ENCODE assay signal across 18 mouse cellular contexts in genomic region chr13:64178746-64179652, GRCm38 (mm10). TPM values are rescaled to one million over a fixed set of nuclear protein-coding genes. Genes with fewer than 3 reads are reported as not detected.
DNase-seq lines count a peak whose midpoint lies in the region; ATAC-seq and TF ChIP-seq lines count a peak whose summit lies in the region.
"Had no signal": no experiment of that assay in that cellular context is flagged by ENCODE, and none has a peak within 500 bp of the region (broad histone marks: within the 10 kb centered on the region; RNA-seq: fewer than 3 reads in every experiment).

No protein-coding gene starts in this region.

- no peaks in the 10 kb centered on the region for H3K27me3 ChIP-seq in forebrain, embryonic 15.5 days
- no peaks in the 10 kb centered on the region for H3K27me3 ChIP-seq in forebrain, embryonic 11.5 days (ENCODE audit: control insufficient read depth, insufficient read depth, low read length)
- H3K27me3 ChIP-seq in kidney, embryonic 15.5 days, result no peaks in the 10 kb centered on the region
- H3K27me3 ChIP-seq in kidney, embryonic 14.5 days (ENCODE audit: control insufficient read depth, insufficient read depth, low read length), result no peaks in the 10 kb centered on the region
- H3K27me3 ChIP-seq in liver, postnatal 0 days (ENCODE audit: insufficient read depth, low read length), result no peaks in the 10 kb centered on the region
- H3K27me3 ChIP-seq: embryonic facial prominence, embryonic 13.5 days had no signal

- no peak overlapping the region for H3K4me3 ChIP-seq in forebrain, embryonic 15.5 days
- H3K4me3 ChIP-seq in forebrain, embryonic 11.5 days (ENCODE audit: low read depth, low read length), result no peak overlapping the region
- H3K4me3 ChIP-seq in kidney, embryonic 15.5 days (replicated peaks), result no peak overlapping the region
- H3K4me3 ChIP-seq in kidney, embryonic 14.5 days (ENCODE audit: low read length), result no peak overlapping the region
- no peak overlapping the region for H3K4me3 ChIP-seq in liver, postnatal 0 days (ENCODE audit: low read depth, low read length)
- H3K4me3 ChIP-seq: embryonic facial prominence, embryonic 13.5 days; gastrocnemius, adult 2 months; layer of hippocampus, adult 2 months had no signal

- no peaks in the 10 kb centered on the region for H3K9me3 ChIP-seq in forebrain, embryonic 15.5 days
- no peaks in the 10 kb centered on the region for H3K9me3 ChIP-seq in forebrain, embryonic 11.5 days (ENCODE audit: control insufficient read depth, low read length)
- H3K9me3 ChIP-seq in kidney, embryonic 15.5 days (replicated peaks), result no peaks in the 10 kb centered on the region
- H3K9me3 ChIP-seq in kidney, embryonic 14.5 days (ENCODE audit: control insufficient read depth, low read length), result no peaks in the 10 kb centered on the region
- no peaks in the 10 kb centered on the region for H3K9me3 ChIP-seq in liver, postnatal 0 days (ENCODE audit: low read length)
- H3K9me3 ChIP-seq: embryonic facial prominence, embryonic 13.5 days had no signal

- TF ChIP-seq EP300 in liver, postnatal 0 days (IDR thresholded peaks at IDR 0.05; ENCODE audit: low read depth), result no peak

- WGBS in forebrain, embryonic 15.5 days, result 61% methylated on average over 13 of the region's 13 CpGs
- WGBS in forebrain, embryonic 11.5 days, result 65% methylated on average over 13 of the region's 13 CpGs
- 85% methylated on average over 13 of the region's 13 CpGs for WGBS in kidney, embryonic 15.5 days
- WGBS in kidney, embryonic 14.5 days, result 83% methylated on average over 13 of the region's 13 CpGs
- 66% methylated on average over 13 of the region's 13 CpGs for whole genome bisulfite sequencing in liver, postnatal 0 days (ENCODE audit: insufficient replicate concordance)

- ATAC-seq in forebrain, embryonic 15.5 days (replicated peaks), result 0 out of 2 replicates have a peak, but pooled peaks have one; percentile 35
- ATAC-seq in forebrain, embryonic 11.5 days (replicated peaks; ENCODE audit: low FRiP score), result no peak
- peak; percentile 25; the same call in 1 of the 2 replicates for ATAC-seq in kidney, embryonic 15.5 days (replicated peaks; ENCODE audit: low FRiP score)
- no peak for ATAC-seq in kidney, embryonic 14.5 days (ENCODE audit: low FRiP score, low TSS enrichment)
- ATAC-seq in liver, postnatal 0 days, result peak; percentile 64

- H3K27ac ChIP-seq in forebrain, embryonic 15.5 days (replicated peaks), result no peak overlapping the region
- no peak overlapping the region for H3K27ac ChIP-seq in forebrain, embryonic 11.5 days (ENCODE audit: low read depth, low read length)
- H3K27ac ChIP-seq in kidney, embryonic 15.5 days, result no peak overlapping the region
- H3K27ac ChIP-seq in kidney, embryonic 14.5 days (ENCODE audit: low read depth, low read length), result no peak overlapping the region
- H3K27ac ChIP-seq in liver, postnatal 0 days (ENCODE audit: low read depth), result peak overlapping the region; percentile 81
- H3K27ac ChIP-seq: embryonic facial prominence, embryonic 13.5 days; gastrocnemius, adult 2 months; layer of hippocampus, adult 2 months had no signal

- no peaks in the 10 kb centered on the region for H3K4me1 ChIP-seq in forebrain, embryonic 15.5 days
- no peaks in the 10 kb centered on the region for H3K4me1 ChIP-seq in forebrain, embryonic 11.5 days (replicated peaks; ENCODE audit: control insufficient read depth, insufficient read depth, low read length)
- H3K4me1 ChIP-seq in kidney, embryonic 15.5 days, result no peaks in the 10 kb centered on the region
- H3K4me1 ChIP-seq in kidney, embryonic 14.5 days (ENCODE audit: control insufficient read depth, insufficient read depth, low read length), result no peaks in the 10 kb centered on the region
- no peaks in the 10 kb centered on the region for H3K4me1 ChIP-seq in liver, postnatal 0 days (ENCODE audit: insufficient read depth)
- H3K4me1 ChIP-seq: embryonic facial prominence, embryonic 13.5 days had no signal

- DNase-seq in forebrain, embryonic 11.5 days (ENCODE audit: low spot score), result no peak
- DNase-seq in liver, result peak; percentile 39
- peak; percentile 45 for DNase-seq in liver, postnatal 0 days
- DNase-seq in urinary bladder, postnatal 4 days (ENCODE audit: low spot score in 2 of 2), result no peak
- no peak for DNase-seq in thymus, postnatal 0 days (ENCODE audit: low spot score)
- DNase-seq: adrenal gland, adult 8-10 months; cerebellum, adult 8-10 months; gastrocnemius, adult 2 months; left cerebral cortex, postnatal 4 days; lung, adult 2 months; lung, postnatal 36 days; right cerebral cortex, postnatal 4 days; thymus, postnatal 4 days had no signal

- H3K4me2 ChIP-seq in forebrain, embryonic 15.5 days (replicated peaks), result no peak overlapping the region
- no peak overlapping the region for H3K4me2 ChIP-seq in forebrain, embryonic 11.5 days (ENCODE audit: low read depth, low read length, severe bottlenecking)
- no peak overlapping the region for H3K4me2 ChIP-seq in kidney, embryonic 15.5 days
- H3K4me2 ChIP-seq in kidney, embryonic 14.5 days (replicated peaks; ENCODE audit: low read depth, low read length), result no peak overlapping the region
- H3K4me2 ChIP-seq in liver, postnatal 0 days (ENCODE audit: low read depth, low read length), result no peak overlapping the region
- H3K4me2 ChIP-seq: embryonic facial prominence, embryonic 13.5 days had no signal

- no peak for TF ChIP-seq CTCF in liver, postnatal 0 days (IDR thresholded peaks at IDR 0.05; ENCODE audit: low read depth)

- no peaks in the 10 kb centered on the region for H3K36me3 ChIP-seq in forebrain, embryonic 15.5 days
- H3K36me3 ChIP-seq in forebrain, embryonic 11.5 days (ENCODE audit: control insufficient read depth, insufficient read depth, low read length), result no peaks in the 10 kb centered on the region; the same call in 1 of the 2 replicates
- peaks cover 72% of the 10 kb centered on the region for H3K36me3 ChIP-seq in kidney, embryonic 15.5 days
- H3K36me3 ChIP-seq in kidney, embryonic 14.5 days (ENCODE audit: control insufficient read depth, insufficient read depth, low read length), result peaks cover 18% of the 10 kb centered on the region
- H3K36me3 ChIP-seq in liver, postnatal 0 days (replicated peaks; ENCODE audit: insufficient read depth, low read length), result no peaks in the 10 kb centered on the region

- no peak overlapping the region for H3K9ac ChIP-seq in forebrain, embryonic 15.5 days (replicated peaks)
- H3K9ac ChIP-seq in forebrain, embryonic 11.5 days (ENCODE audit: low read length), result no peak overlapping the region
- H3K9ac ChIP-seq in kidney, embryonic 15.5 days, result no peak overlapping the region
- no peak overlapping the region for H3K9ac ChIP-seq in kidney, embryonic 14.5 days (ENCODE audit: low read depth, low read length)
- no peak overlapping the region for H3K9ac ChIP-seq in liver, postnatal 0 days (replicated peaks)
- H3K9ac ChIP-seq: embryonic facial prominence, embryonic 13.5 days had no signal

RNA-seq across cellular contexts. Expression of gene Habp4, which starts 17.4 kb away (rescaled TPM):
- polyA plus RNA-seq in forebrain, embryonic 15.5 days (2015; fragmentation: Nextera tagmentation; extraction: Ambion mirVana), result 17.1 and 18.2 TPM in 2 replicates
- 20.4 and 22.5 TPM in 2 replicates for polyA plus RNA-seq in forebrain, embryonic 11.5 days (2014; fragmentation: Nextera tagmentation; extraction: Ambion mirVana)
- polyA plus RNA-seq in kidney, embryonic 15.5 days (2015; fragmentation: Nextera tagmentation; extraction: Ambion mirVana), result 26.1 and 27.1 TPM in 2 replicates
- polyA plus RNA-seq in kidney, embryonic 14.5 days (2014; fragmentation: Nextera tagmentation; extraction: Ambion mirVana), result 23.7 and 32.6 TPM in 2 replicates
- polyA plus RNA-seq in liver, postnatal 0 days (2015; fragmentation: Nextera tagmentation; extraction: Ambion mirVana), result 9.0 and 11.9 TPM in 2 replicates
- polyA plus RNA-seq in thymus, postnatal 0 days (2015; fragmentation: Nextera tagmentation; extraction: Ambion mirVana), result 6.5 and 6.9 TPM in 2 replicates

RNA-seq across cellular contexts. Expression of gene Zfp367, which starts 26.0 kb away (rescaled TPM):
- polyA plus RNA-seq in forebrain, embryonic 15.5 days (2015; fragmentation: Nextera tagmentation; extraction: Ambion mirVana), result 12.7 and 14.4 TPM in 2 replicates
- polyA plus RNA-seq in forebrain, embryonic 11.5 days (2014; fragmentation: Nextera tagmentation; extraction: Ambion mirVana), result 27.2 and 29.8 TPM in 2 replicates
- 17.1 and 17.6 TPM in 2 replicates for polyA plus RNA-seq in kidney, embryonic 15.5 days (2015; fragmentation: Nextera tagmentation; extraction: Ambion mirVana)
- 13.6 and 21.4 TPM in 2 replicates for polyA plus RNA-seq in kidney, embryonic 14.5 days (2014; fragmentation: Nextera tagmentation; extraction: Ambion mirVana)
- 9.8 and 11.7 TPM in 2 replicates for polyA plus RNA-seq in liver, postnatal 0 days (2015; fragmentation: Nextera tagmentation; extraction: Ambion mirVana)
- polyA plus RNA-seq in thymus, postnatal 0 days (2015; fragmentation: Nextera tagmentation; extraction: Ambion mirVana), result 22.0 and 24.0 TPM in 2 replicates

RNA-seq across cellular contexts. Expression of gene Slc35d2, which starts 49.8 kb away (rescaled TPM):
- polyA plus RNA-seq in forebrain, embryonic 15.5 days (2015; fragmentation: Nextera tagmentation; extraction: Ambion mirVana), result 0.37 and 1.2 TPM in 2 replicates
- polyA plus RNA-seq in forebrain, embryonic 11.5 days (2014; fragmentation: Nextera tagmentation; extraction: Ambion mirVana), result 2.2 and 3.1 TPM in 2 replicates
- polyA plus RNA-seq in kidney, embryonic 15.5 days (2015; fragmentation: Nextera tagmentation; extraction: Ambion mirVana), result 3.9 and 4.7 TPM in 2 replicates
- polyA plus RNA-seq in kidney, embryonic 14.5 days (2014; fragmentation: Nextera tagmentation; extraction: Ambion mirVana), result 5.5 TPM in 2 replicates
- polyA plus RNA-seq in liver, postnatal 0 days (2015; fragmentation: Nextera tagmentation; extraction: Ambion mirVana), result 11.8 TPM in 2 replicates
- 3.1 and 3.8 TPM in 2 replicates for polyA plus RNA-seq in thymus, postnatal 0 days (2015; fragmentation: Nextera tagmentation; extraction: Ambion mirVana)

Comparison
In these comparisons a context has a peak if more than half of its experiments do, and no peak if none do; other contexts are left out.
1. ATAC-seq: peak in forebrain, embryonic 15.5 days (single experiment), kidney, embryonic 15.5 days (single experiment) and liver, postnatal 0 days (single experiment); none in forebrain, embryonic 11.5 days (single experiment) and kidney, embryonic 14.5 days (single experiment).
2. DNase-seq: peak in liver (single experiment) and liver, postnatal 0 days (single experiment); none in forebrain, embryonic 11.5 days (single experiment), urinary bladder, postnatal 4 days (0 of 2) and thymus, postnatal 0 days (single experiment).